Mouse (Mus musculus): ENCODE measurements around the gene Pdhb.

Pdhb gene

GRCm38 (mm10) chr14:8172507-8173410 is at the start of gene Pdhb:
TSS of gene Pdhb (minus strand) at chr14:8173025.
- peak; percentile 98 to 99 for DNase-seq (ENCODE audit: low spot score in 2 of 2)

DNA sequence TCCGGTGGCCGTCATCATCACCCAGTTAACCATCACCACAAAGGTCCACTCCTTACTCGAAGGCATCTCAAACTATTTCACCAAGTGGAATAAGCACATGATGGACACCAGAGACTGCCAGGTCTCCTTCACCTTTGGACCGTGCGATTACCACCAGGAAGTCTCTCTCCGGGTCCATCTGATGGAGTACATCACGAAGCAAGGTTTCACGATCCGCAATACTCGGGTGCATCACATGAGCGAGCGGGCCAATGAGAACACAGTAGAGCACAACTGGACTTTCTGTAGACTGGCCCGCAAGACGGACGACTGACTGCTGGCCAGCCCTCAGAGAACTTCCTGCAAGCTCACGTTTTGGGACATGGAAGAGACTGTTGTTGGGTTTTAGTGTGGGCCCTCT is 49.7 kb upstream of the Pdhb start:
- DNase-seq (ENCODE audit: low spot score in 2 of 2), result no peak

DNA sequence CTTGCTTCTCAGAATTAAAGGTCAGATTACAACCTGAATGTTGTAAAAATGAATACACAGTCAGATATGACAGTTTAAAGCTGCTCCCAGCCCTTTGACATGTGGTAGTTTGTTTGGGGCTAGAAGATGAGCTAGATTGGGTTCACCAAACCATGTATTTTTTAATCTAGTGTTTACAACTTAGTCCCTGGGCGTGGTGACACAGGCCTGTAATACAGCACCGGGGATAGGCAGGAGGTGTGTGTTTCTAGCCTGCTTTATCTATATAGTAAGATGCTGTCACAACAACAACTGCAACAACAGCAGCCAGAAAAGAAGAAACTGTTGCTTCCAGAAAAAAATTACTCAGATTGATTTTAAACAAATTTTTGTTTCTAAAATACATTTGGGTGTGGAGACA is 48.1 kb upstream of the Pdhb start:
- no peak for DNase-seq (ENCODE audit: low spot score in 2 of 2)

- no peak for DNase-seq (ENCODE audit: low spot score in 2 of 2)
These were observed 47.5 kb upstream of the Pdhb start for GRCm38 (mm10) chr14:8220306-8220705.

- DNase-seq (ENCODE audit: low spot score in 2 of 2), result no peak
These were observed 47.1 kb upstream of the Pdhb start for GRCm38 (mm10) chr14:8219876-8220275.

- no peak for DNase-seq (ENCODE audit: low spot score in 2 of 2)
These were observed 46.0 kb upstream of the Pdhb start for GRCm38 (mm10) chr14:8218730-8219380.

DNA sequence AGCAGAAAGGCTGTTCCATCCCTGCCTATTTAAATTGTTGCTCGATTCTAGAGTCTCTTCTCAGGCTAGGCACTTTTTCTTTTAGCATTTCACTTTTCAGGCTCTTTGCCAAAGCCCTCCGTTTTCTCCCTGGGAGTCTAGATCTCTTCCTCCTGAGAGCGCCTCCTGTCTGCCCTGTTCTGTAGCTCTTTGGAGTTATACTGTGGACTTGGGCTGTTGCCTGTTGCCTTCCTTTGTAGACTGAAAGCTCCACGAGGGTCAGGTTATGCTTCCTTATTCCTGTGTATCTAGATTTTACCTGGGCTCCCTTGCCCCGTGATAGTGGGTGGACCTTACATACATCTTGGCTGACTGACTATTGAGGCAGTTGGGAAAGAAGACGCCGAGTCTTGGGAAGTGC is 45.4 kb upstream of the Pdhb start:
- DNase-seq (ENCODE audit: low spot score in 2 of 2), result no peak

GRCm38 (mm10) chr14:8216100-8216499 is 43.3 kb upstream of the Pdhb start:
- no peak for DNase-seq (ENCODE audit: low spot score in 2 of 2)

GRCm38 (mm10) chr14:8215208-8215778 is 42.5 kb upstream of the Pdhb start:
- no peak for DNase-seq (ENCODE audit: low spot score in 2 of 2)

- DNase-seq (ENCODE audit: low spot score in 2 of 2), result peak; percentile 41 to 55
These were observed 41.7 kb upstream of the Pdhb start for GRCm38 (mm10) chr14:8214299-8215207.

DNA sequence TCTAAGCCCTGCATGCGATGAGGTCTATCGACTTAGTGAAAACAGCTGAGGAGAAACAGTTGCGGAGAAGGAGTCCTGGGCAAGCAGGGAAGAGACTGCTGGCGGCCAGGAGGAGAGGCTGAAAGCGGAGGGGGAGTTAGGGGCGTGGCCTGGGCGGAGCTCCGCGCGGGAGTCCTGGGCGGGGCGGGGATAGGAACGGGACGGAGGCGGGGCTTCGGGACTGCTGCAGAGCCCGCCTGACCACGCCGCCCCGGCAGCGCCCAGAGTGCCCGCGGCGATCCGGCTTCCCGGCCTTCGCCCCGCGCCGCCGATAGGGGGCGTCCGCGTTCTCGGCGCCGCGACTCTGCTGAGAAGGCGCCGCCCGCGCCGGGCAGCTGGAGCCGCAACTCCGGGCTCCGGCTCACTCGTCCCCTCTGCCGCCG is 41.0 kb upstream of the Pdhb start, which contains the start of gene Kctd6:
Kctd6 (plus strand) TSS at position 338 of the 422 bp plus-strand sequence.
- DNase-seq (ENCODE audit: low spot score in 2 of 2), result peak; percentile 95 to 99

DNA sequence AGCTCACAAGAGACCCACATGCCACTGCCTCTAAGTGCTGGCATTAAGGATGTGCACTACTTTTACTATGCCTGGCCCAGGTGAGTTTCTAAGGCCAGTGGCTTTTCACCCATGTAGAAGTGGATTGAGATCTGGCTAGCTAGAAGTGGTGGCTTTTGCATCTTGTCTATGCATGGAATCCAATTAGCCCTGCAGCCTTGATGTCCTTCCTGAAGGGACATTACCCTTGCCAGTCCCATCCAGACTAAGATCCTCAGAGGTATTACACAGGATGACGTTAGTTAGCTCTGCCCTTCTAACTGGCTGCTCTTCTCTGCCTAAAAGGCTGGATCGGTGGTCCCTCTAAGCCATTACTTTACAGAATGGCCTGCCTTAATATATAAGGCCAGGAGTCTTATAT is 40.2 kb upstream of the Pdhb start:
- DNase-seq (ENCODE audit: low spot score in 2 of 2), result no peak

- DNase-seq (ENCODE audit: low spot score in 2 of 2), result no peak
These were observed 37.1 kb upstream of the Pdhb start for GRCm38 (mm10) chr14:8209896-8210295.

DNA sequence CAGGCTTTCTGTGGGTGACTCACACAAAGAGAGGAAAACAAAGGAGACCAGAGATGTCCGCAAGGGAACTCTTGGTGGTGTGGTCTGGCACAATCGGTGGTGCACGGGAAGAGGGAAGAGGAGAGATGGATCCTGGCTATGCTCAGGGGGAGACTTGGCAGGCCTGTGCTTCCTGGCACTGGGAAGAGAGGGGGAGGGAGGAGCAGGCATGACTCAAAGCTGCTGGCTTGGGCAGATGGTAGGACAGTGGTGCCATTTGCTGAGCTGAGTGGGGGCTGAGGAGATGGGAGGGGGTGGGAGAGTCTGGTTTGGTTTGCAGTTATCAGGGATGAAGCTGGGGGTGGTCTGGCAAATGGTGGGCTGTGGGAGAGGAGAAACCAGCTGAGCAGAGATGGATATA is 36.1 kb upstream of the Pdhb start:
- no peak for DNase-seq (ENCODE audit: low spot score in 2 of 2)

DNA sequence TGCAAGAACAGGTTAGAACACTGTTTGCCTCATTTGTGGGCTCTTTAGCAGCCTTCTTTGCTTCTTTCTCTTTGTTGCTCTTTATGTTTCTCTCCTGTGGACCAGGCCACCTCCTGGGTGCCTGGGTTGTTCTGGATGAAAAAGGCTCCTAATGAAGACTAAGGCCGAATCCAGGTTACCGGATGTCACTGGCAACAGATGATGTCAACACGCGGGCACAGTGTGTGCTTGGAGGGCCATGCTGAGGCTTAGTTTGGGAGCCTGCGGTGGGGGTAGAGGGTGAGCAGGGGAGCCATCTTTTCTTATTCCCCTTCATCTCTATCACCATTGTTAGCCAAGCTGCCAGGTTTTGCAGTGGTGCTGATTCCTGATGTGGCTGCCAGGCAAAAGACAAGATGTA is 34.7 kb upstream of the Pdhb start:
- no peak for DNase-seq (ENCODE audit: low spot score in 2 of 2)

GRCm38 (mm10) chr14:8207105-8207504 is 34.3 kb upstream of the Pdhb start:
- no peak for DNase-seq (ENCODE audit: low spot score in 2 of 2)

GRCm38 (mm10) chr14:8206179-8206910 is 33.5 kb upstream of the Pdhb start:
- DNase-seq (ENCODE audit: low spot score in 2 of 2), result no peak

- DNase-seq (ENCODE audit: low spot score in 2 of 2), result no peak
These were observed 28.9 kb upstream of the Pdhb start for GRCm38 (mm10) chr14:8201715-8202114.

GRCm38 (mm10) chr14:8200769-8201168 is 27.9 kb upstream of the Pdhb start:
- no peak for DNase-seq (ENCODE audit: low spot score in 2 of 2)

- DNase-seq (ENCODE audit: low spot score in 2 of 2), result no peak
These were observed 19.9 kb upstream of the Pdhb start for GRCm38 (mm10) chr14:8192727-8193126.

Data from thymus, postnatal 10 days (tissue).